Mouse (Mus musculus): ENCODE results near the gene Tmem63c. TPM values are rescaled to one million over a fixed set of nuclear protein-coding genes. Genes with fewer than 3 reads are reported as not detected.

Gene Tmem63c
- polyA plus RNA-seq, 1 experiment from 2014 or later: not detected

GRCm38 (mm10) chr12:87137439-87138341 is 116.5 kb downstream of the Tmem63c start:
- Histone ChIP-seq H3K36me3 (ENCODE audit: control insufficient read depth, insufficient read depth, low read length) (no peaks in the 10 kb centered on the region), H3K4me2 (no peak overlapping the region), H3K9me3 (ENCODE audit: control insufficient read depth, low read length) (no peaks in the 10 kb centered on the region), H3K27me3 (replicated peaks; ENCODE audit: control insufficient read depth, insufficient read depth, low read length) (no peaks in the 10 kb centered on the region), H3K4me3 (ENCODE audit: low read depth, low read length) (no peak overlapping the region), H3K9ac (ENCODE audit: low read depth, low read length) (no peak overlapping the region), H3K4me1 (replicated peaks; ENCODE audit: control insufficient read depth, insufficient read depth, low read length) (peaks cover under 1% of the 10 kb centered on the region; the same call in 1 of the 2 replicates), H3K27ac (ENCODE audit: low read depth, low read length) (no peak overlapping the region)
- no peak for DNase-seq (ENCODE audit: low spot score)
- 82% methylated on average over 15 of the region's 15 CpGs for WGBS
- no peak for ATAC-seq (replicated peaks; ENCODE audit: low FRiP score)

- DNase-seq (ENCODE audit: low spot score) (no peak), ATAC-seq (replicated peaks; ENCODE audit: low FRiP score) (no peak)
- H3K36me3 ChIP-seq (ENCODE audit: control insufficient read depth, insufficient read depth, low read length): no peaks in the 10 kb centered on the region
- 93% methylated on average over 2 of the region's 2 CpGs for WGBS
- H3K27ac ChIP-seq (ENCODE audit: low read depth, low read length): no peak overlapping the region
- no peaks in the 10 kb centered on the region for H3K4me1 ChIP-seq (replicated peaks; ENCODE audit: control insufficient read depth, insufficient read depth, low read length)
- H3K4me3 ChIP-seq (ENCODE audit: low read depth, low read length): no peak overlapping the region
- no peak overlapping the region for H3K4me2 ChIP-seq
- H3K9me3 ChIP-seq (ENCODE audit: control insufficient read depth, low read length): no peaks in the 10 kb centered on the region
- no peaks in the 10 kb centered on the region for H3K27me3 ChIP-seq (replicated peaks; ENCODE audit: control insufficient read depth, insufficient read depth, low read length)
- H3K9ac ChIP-seq (ENCODE audit: low read depth, low read length): no peak overlapping the region
These were observed 117.2 kb downstream of the Tmem63c start for GRCm38 (mm10) chr12:87138342-87138701.

- Histone ChIP-seq H3K36me3 (ENCODE audit: control insufficient read depth, insufficient read depth, low read length) (no peaks in the 10 kb centered on the region), H3K27me3 (replicated peaks; ENCODE audit: control insufficient read depth, insufficient read depth, low read length) (no peaks in the 10 kb centered on the region), H3K4me3 (ENCODE audit: low read depth, low read length) (no peak overlapping the region), H3K4me1 (replicated peaks; ENCODE audit: control insufficient read depth, insufficient read depth, low read length) (no peaks in the 10 kb centered on the region), H3K9ac (ENCODE audit: low read depth, low read length) (no peak overlapping the region), H3K4me2 (no peak overlapping the region), H3K27ac (ENCODE audit: low read depth, low read length) (no peak overlapping the region), H3K9me3 (ENCODE audit: control insufficient read depth, low read length) (no peaks in the 10 kb centered on the region)
- no peak for DNase-seq (ENCODE audit: low spot score)
- WGBS: 77% methylated on average over 2 of the region's 2 CpGs
- ATAC-seq (replicated peaks; ENCODE audit: low FRiP score): no peak
These were observed 117.6 kb downstream of the Tmem63c start for GRCm38 (mm10) chr12:87138768-87139167.

Small RNA genes lying within 50 kb of the gene (microRNA-seq; reads per million reads assigned to microRNA genes)
- not detected for gene Gm25847 (ENCODE audit: borderline number of aligned reads)

Other genes with a start within 250 kb of the Tmem63c start
- gene Irf2bpl, start 136.5 kb upstream of the Tmem63c start, polyA plus RNA-seq (2014; fragmentation: Nextera tagmentation; extraction: Ambion mirVana): 9.7 and 9.8 TPM in 2 replicates
- 23.8 and 28.1 TPM in 2 replicates for gene Cipc, start 74.3 kb upstream of the Tmem63c start, polyA plus RNA-seq (2014; fragmentation: Nextera tagmentation; extraction: Ambion mirVana)
- 0.05 and 0.08 TPM in 2 replicates for gene Zdhhc22, start 30.9 kb upstream of the Tmem63c start, polyA plus RNA-seq (2014; fragmentation: Nextera tagmentation; extraction: Ambion mirVana)
- gene Ngb, start 81.2 kb downstream of the Tmem63c start, polyA plus RNA-seq (2014; fragmentation: Nextera tagmentation; extraction: Ambion mirVana): 0.22 TPM in 1 of 2 replicates, not detected in the other
- 76.2 and 79.6 TPM in 2 replicates for gene Gstz1, start 125.8 kb downstream of the Tmem63c start, polyA plus RNA-seq (2014; fragmentation: Nextera tagmentation; extraction: Ambion mirVana)
- gene Pomt2, start 126.6 kb downstream of the Tmem63c start, polyA plus RNA-seq (2014; fragmentation: Nextera tagmentation; extraction: Ambion mirVana): 11.0 and 12.0 TPM in 2 replicates
- gene Samd15, start 178.4 kb downstream of the Tmem63c start, polyA plus RNA-seq (2014; fragmentation: Nextera tagmentation; extraction: Ambion mirVana): 22.0 and 26.0 TPM in 2 replicates
- 2.0 TPM in 2 replicates for gene Tmed8, start 179.1 kb downstream of the Tmem63c start, polyA plus RNA-seq (2014; fragmentation: Nextera tagmentation; extraction: Ambion mirVana)
- 0.48 and 0.96 TPM in 2 replicates for gene Noxred1, start 217.4 kb downstream of the Tmem63c start, polyA plus RNA-seq (2014; fragmentation: Nextera tagmentation; extraction: Ambion mirVana)
- 23.8 and 26.5 TPM in 2 replicates for gene Vipas39, start 244.9 kb downstream of the Tmem63c start, polyA plus RNA-seq (2014; fragmentation: Nextera tagmentation; extraction: Ambion mirVana)
- 296 and 310 TPM in 2 replicates for gene Ahsa1, start 245.1 kb downstream of the Tmem63c start, polyA plus RNA-seq (2014; fragmentation: Nextera tagmentation; extraction: Ambion mirVana)